Mouse (Mus musculus) adrenal gland, postnatal 10 days (tissue): ENCODE measurements around the gene Itgb3. TPM values are rescaled to one million over a fixed set of nuclear protein-coding genes. Genes with fewer than 3 reads are reported as not detected.

ENCODE experiments used
- DNase-seq: peaks from one replicate; pipeline ENCODE4 v3.0.0; 2021; ENCODE audit warnings: mixed read lengths
- total RNA-seq, 2 experiments: library from RNA; stranded (reverse); gene quantifications; 2 replicates each; pipeline ENCODE4 v1.2.3; 2021

The Itgb3 gene
- total RNA-seq, 2 experiments from 2014 or later = 9.4 to 15.4 TPM

DNA sequence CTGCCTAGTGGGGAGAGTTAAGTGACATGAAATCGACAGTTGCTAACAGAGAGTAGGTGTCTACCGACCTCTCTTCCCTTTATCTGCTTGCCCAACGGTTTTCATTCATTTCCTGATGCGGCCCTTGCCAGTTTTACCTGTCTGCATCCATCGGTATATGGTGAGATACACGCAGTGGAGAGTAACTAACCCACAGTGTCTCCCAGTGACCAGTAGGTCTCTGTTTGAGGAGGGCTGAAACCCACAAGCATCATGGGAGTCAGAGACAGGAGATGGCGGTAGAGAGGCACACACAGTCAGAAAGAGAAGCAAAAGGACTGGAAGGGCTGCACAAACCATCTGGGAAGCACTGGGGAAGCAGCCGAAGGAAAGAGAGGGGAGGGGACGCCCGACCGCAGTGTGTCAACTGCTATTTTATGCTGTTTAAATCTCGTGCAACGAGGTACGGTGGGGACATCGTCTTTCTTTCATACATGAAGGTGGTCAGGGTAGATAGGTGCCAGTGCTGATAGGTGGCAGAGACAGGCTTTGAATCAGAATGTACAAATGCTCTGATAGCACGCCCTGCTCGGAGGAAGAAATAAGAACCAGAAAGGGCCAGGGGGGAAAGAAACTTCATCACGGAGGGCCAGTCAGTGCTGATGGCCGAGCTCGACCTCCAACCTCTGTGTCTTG lies 53.9 kb downstream of the Itgb3 start:
- DNase-seq = no peak

- DNase-seq = no peak
These were observed 54.8 kb downstream of the Itgb3 start for GRCm38 (mm10) chr11:104662573-104662972.

DNA sequence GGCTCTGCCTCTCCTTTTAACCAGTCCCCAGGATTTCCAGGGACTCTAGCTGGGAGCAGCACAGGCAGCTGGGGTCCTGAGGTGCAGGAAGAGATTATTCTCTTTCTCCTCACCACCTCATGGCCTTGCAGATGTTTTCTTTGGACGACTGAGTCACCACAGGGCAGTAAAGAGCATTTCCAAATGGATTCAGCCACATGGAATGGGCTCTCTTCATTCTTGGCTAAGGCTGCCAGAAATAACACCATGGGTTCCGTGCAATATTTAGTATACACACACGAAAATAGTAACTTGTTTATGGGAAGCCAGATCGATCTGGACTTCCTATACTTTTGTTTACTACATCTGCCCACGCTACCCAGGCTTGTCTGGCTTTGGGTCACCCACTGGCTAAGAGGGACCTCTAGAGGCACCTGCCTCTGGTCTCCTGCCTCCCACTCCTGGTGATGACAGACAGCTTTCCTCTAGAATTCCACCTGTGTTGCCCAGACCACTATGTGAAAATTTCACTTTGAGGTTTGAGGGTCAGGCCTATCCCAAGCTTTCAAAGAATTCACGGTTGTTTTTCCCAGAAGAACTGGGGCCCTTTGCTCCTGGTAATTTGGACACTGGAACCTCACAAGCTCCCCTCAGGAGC lies 55.6 kb downstream of the Itgb3 start:
- DNase-seq = no peak

GRCm38 (mm10) chr11:104663878-104664261 lies 56.1 kb downstream of the Itgb3 start:
- no peak for DNase-seq

GRCm38 (mm10) chr11:104664441-104664840 lies 56.6 kb downstream of the Itgb3 start:
- DNase-seq = peak; percentile 37

DNA sequence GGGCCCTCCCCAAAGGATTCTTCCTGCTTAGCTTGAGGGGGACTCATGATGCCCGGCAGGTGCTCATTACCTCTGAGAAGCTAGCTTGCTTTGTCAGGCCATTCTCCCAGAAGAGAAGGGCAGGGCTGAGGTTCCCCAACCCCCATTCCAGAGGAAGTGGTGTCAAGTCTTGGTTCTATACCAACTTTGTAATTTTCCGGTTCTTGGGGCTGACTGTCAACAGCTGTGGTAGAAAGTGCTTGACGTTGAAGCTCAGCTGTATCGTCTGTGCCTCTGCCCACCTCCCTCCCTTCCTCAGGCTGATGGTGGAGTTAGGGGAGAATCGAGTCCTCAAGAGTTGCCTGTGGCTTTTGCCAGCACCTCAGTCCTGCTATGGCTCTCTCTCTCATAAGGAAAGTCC lies 59.6 kb downstream of the Itgb3 start:
- no peak for DNase-seq

DNA sequence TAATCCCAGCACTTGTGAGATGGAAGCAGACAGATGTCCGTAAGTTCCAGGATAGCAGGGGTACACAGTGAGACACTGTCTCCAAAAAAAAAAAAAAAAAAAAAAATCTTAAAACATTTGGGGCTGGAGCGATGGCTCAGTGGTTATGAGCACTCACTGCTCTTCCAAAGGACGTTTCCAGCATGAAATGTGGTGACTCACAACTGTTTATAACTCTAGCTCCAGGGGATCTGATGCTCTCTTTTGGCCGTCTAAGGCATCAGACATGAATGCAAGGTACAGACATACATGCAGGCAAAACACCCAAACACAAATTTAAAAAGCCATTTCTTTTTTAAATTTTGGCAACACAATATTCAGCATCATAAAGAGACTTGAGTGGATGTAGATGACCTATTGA lies 65.6 kb downstream of the Itgb3 start:
- DNase-seq = no peak

- no peak for DNase-seq
These were observed 67.0 kb downstream of the Itgb3 start for GRCm38 (mm10) chr11:104674768-104675167.

DNA sequence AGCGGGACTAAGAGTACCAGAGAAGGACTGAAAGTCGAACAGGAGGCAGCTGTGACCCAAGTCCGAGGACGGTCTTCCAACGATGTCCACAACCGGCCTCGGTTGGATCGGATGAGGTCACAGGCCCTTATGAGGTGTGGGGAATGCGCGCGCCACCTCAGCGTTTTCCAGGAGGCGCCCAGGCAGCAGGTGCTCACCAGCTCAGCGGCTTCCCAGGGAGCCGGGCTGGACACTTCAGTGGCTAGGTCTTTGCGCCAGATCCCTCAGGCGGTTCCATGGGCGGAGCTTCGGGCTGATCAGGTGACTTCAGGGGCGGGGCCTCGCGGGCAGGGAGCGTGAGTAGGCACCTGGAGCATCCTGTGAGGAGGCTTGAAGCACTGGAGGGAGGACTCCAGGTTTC lies 77.7 kb downstream of the Itgb3 start, which contains the start of gene Gm11639:
Gene Gm11639, plus strand, starts transcription at position 160 of the 400 bp plus-strand sequence.
- peak; percentile 32 for DNase-seq

GRCm38 (mm10) chr11:104693235-104693634 lies 85.4 kb downstream of the Itgb3 start:
- no peak for DNase-seq

- DNase-seq = no peak
These were observed 96.3 kb downstream of the Itgb3 start for GRCm38 (mm10) chr11:104704097-104704496.

DNA sequence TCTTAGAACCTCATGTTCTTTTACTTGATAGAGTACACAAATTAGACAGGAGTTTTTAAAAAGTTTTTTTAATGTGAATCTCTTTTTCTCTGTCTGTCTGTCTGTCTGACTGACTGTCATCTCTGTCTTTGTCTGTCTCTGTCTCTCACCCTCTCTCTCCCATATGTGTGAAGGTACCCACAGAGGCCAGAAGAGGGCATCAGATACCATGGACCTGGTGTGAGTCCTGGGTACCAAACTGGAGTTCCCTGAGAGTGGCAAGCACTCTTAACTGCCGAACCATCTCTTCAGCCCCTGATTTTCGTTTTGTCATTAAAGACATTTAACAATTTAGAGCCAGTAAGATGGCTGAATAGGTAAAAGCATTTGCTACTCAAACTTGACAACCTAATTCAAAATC lies 99.3 kb downstream of the Itgb3 start:
- no peak for DNase-seq

Other genes starting within 250 kb of the Itgb3 start
- gene Kansl1, start 139.1 kb upstream of the Itgb3 start, total RNA-seq = 10 to 100 TPM; 40.9 to 46.3 TPM
- 10 to 100 TPM; 53.0 to 57.6 TPM for gene Cdc27, start 57.4 kb upstream of the Itgb3 start, total RNA-seq
- gene Myl4, start 57.3 kb upstream of the Itgb3 start, total RNA-seq = 10 to 100 TPM in 1 of 2 experiments, 1 to 10 TPM in 1; 5.2 to 11.4 TPM
- gene Gm11639, start 77.7 kb downstream of the Itgb3 start, total RNA-seq = under 1 TPM; 0.12 TPM